Comparison of ENCODE assay signal across 10 mouse cellular contexts in genomic region chr14:61061729-61062128, GRCm38 (mm10). TPM values are rescaled to one million over a fixed set of nuclear protein-coding genes. Genes with fewer than 3 reads are reported as not detected.
DNase-seq lines count a peak whose midpoint lies in the region; ATAC-seq and TF ChIP-seq lines count a peak whose summit lies in the region.
"Had no signal": no experiment of that assay in that cellular context is flagged by ENCODE, and none has a peak within 500 bp of the region (broad histone marks: within the 10 kb centered on the region; RNA-seq: fewer than 3 reads in every experiment).

No protein-coding gene starts in this region.

- no peaks in the 10 kb centered on the region for H3K36me3 ChIP-seq in lung, embryonic 15.5 days
- H3K36me3 ChIP-seq in forebrain, postnatal 0 days (ENCODE audit: insufficient read depth): no peaks in the 10 kb centered on the region
- no peaks in the 10 kb centered on the region for H3K36me3 ChIP-seq in kidney, embryonic 16.5 days (ENCODE audit: insufficient read depth, low read length)
- H3K36me3 ChIP-seq: heart, embryonic 13.5 days had no signal

- H3K9ac ChIP-seq in lung, embryonic 15.5 days: no peak overlapping the region
- H3K9ac ChIP-seq in forebrain, postnatal 0 days: no peak overlapping the region
- no peak overlapping the region for H3K9ac ChIP-seq in kidney, embryonic 16.5 days (replicated peaks; ENCODE audit: low read length)
- H3K9ac ChIP-seq: heart, embryonic 13.5 days had no signal

- no peak overlapping the region for H3K4me2 ChIP-seq in lung, embryonic 15.5 days
- H3K4me2 ChIP-seq in forebrain, postnatal 0 days (ENCODE audit: low read depth): no peak overlapping the region
- no peak overlapping the region for H3K4me2 ChIP-seq in kidney, embryonic 16.5 days (replicated peaks; ENCODE audit: low read depth, low read length)
- H3K4me2 ChIP-seq: heart, embryonic 13.5 days had no signal

- H3K9me3 ChIP-seq in lung, embryonic 15.5 days: no peaks in the 10 kb centered on the region
- H3K9me3 ChIP-seq in forebrain, postnatal 0 days (ENCODE audit: low read length): no peaks in the 10 kb centered on the region
- no peaks in the 10 kb centered on the region for H3K9me3 ChIP-seq in kidney, embryonic 16.5 days (ENCODE audit: low read length)
- H3K9me3 ChIP-seq: heart, embryonic 13.5 days had no signal

- ATAC-seq in lung, embryonic 15.5 days (ENCODE audit: borderline replicate concordance, extremely low read depth, low FRiP score, low TSS enrichment): no peak
- peak; percentile 74 for ATAC-seq in forebrain, postnatal 0 days
- no peak for ATAC-seq in kidney, embryonic 16.5 days (ENCODE audit: low FRiP score, low TSS enrichment)
- no peak for ATAC-seq in granulocyte monocyte progenitor cell, adult 5-6 weeks (replicated peaks; ENCODE audit: poor library complexity, severe bottlenecking)

- H3K27ac ChIP-seq in lung, embryonic 15.5 days: peak overlapping the region; percentile 8; the same call in 1 of the 2 replicates
- H3K27ac ChIP-seq in forebrain, postnatal 0 days (ENCODE audit: low read depth, low read length): no peak overlapping the region
- H3K27ac ChIP-seq in kidney, embryonic 16.5 days (ENCODE audit: low read length): no peak overlapping the region
- H3K27ac ChIP-seq: heart, embryonic 13.5 days had no signal

- H3K4me3 ChIP-seq in lung, embryonic 15.5 days: no peak overlapping the region
- no peak overlapping the region for H3K4me3 ChIP-seq in forebrain, postnatal 0 days (ENCODE audit: low read depth, low read length)
- H3K4me3 ChIP-seq in kidney, embryonic 16.5 days (ENCODE audit: low read length): no peak overlapping the region
- H3K4me3 ChIP-seq: heart, embryonic 13.5 days had no signal

- no peak for DNase-seq in lung, postnatal 14 days
- DNase-seq in ZHBTc4 (ENCODE audit: low read depth, low spot score): peak; percentile 52
- peak; percentile 53 for DNase-seq in forebrain, postnatal 0 days
- DNase-seq in naive thymus-derived CD4-positive, alpha-beta T cell, adult 2 months (ENCODE audit: low read depth): peak; percentile 67
- DNase-seq in urinary bladder, postnatal 14 days (ENCODE audit: low spot score): no peak
- DNase-seq: left cerebral cortex, postnatal 4 days had no signal

- no peak for TF ChIP-seq CTCF in forebrain, postnatal 0 days (IDR thresholded peaks at IDR 0.05; ENCODE audit: low read depth)

- WGBS in lung, embryonic 15.5 days: 39% methylated on average over 3 of the region's 3 CpGs
- WGBS in forebrain, postnatal 0 days: 17% methylated on average over 3 of the region's 3 CpGs
- 42% methylated on average over 3 of the region's 3 CpGs for WGBS in kidney, embryonic 16.5 days

- no peaks in the 10 kb centered on the region for H3K27me3 ChIP-seq in lung, embryonic 15.5 days
- H3K27me3 ChIP-seq in forebrain, postnatal 0 days (ENCODE audit: insufficient read depth, low read length): no peaks in the 10 kb centered on the region
- H3K27me3 ChIP-seq in kidney, embryonic 16.5 days (ENCODE audit: insufficient read depth, low read length): no peaks in the 10 kb centered on the region; the same call in 1 of the 2 replicates

- H3K4me1 ChIP-seq in lung, embryonic 15.5 days: peaks cover 33% of the 10 kb centered on the region
- H3K4me1 ChIP-seq in forebrain, postnatal 0 days (ENCODE audit: insufficient read depth): peaks cover 14% of the 10 kb centered on the region
- H3K4me1 ChIP-seq in kidney, embryonic 16.5 days (ENCODE audit: insufficient read depth, low read length): peaks cover 5% of the 10 kb centered on the region

RNA-seq across cellular contexts. Expression of gene Tnfrsf19, which starts 15.4 kb away (rescaled TPM):
- 96.5 and 105 TPM in 2 replicates for polyA plus RNA-seq in lung, embryonic 15.5 days (2015; fragmentation: Nextera tagmentation; extraction: Ambion mirVana)
- total RNA-seq in forebrain, postnatal 0 days (2014; rRNA removed): 59.5 and 63.1 TPM in 2 replicates
- polyA plus RNA-seq in forebrain, postnatal 0 days (2015; fragmentation: Nextera tagmentation; extraction: Ambion mirVana): 52.7 and 56.0 TPM in 2 replicates
- 17.0 and 18.9 TPM in 2 replicates for polyA plus RNA-seq in kidney, embryonic 16.5 days (2015; fragmentation: Nextera tagmentation; extraction: Ambion mirVana)
- not detected in 2 replicates for total RNA-seq in granulocyte monocyte progenitor cell, adult 5-6 weeks (2014; fragmentation: Nextera tagmentation)
- total RNA-seq in granulocyte monocyte progenitor cell, adult 5-6 weeks (2017): not detected in 2 replicates

Comparison
In these comparisons a context has a peak if more than half of its experiments do, and no peak if none do; other contexts are left out.
1. DNase-seq: peak in ZHBTc4 (single experiment), forebrain, postnatal 0 days (single experiment) and naive thymus-derived CD4-positive, alpha-beta T cell, adult 2 months (single experiment); none in lung, postnatal 14 days (single experiment) and urinary bladder, postnatal 14 days (single experiment).